Mouse (Mus musculus) WW6 (cell line): ENCODE data around the gene Gfer.
"Not testable (repeated sequence)": the region's sequence is repeated elsewhere in the genome, so short reads cannot be mapped to it uniquely, and the experiment has no call there.

Source experiments
- DNase-seq: peaks from one replicate; pipeline ENCODE4 v3.0.0-alpha.2; 2013; ENCODE audit warnings: low read depth, low spot score

The Gfer gene

DNA sequence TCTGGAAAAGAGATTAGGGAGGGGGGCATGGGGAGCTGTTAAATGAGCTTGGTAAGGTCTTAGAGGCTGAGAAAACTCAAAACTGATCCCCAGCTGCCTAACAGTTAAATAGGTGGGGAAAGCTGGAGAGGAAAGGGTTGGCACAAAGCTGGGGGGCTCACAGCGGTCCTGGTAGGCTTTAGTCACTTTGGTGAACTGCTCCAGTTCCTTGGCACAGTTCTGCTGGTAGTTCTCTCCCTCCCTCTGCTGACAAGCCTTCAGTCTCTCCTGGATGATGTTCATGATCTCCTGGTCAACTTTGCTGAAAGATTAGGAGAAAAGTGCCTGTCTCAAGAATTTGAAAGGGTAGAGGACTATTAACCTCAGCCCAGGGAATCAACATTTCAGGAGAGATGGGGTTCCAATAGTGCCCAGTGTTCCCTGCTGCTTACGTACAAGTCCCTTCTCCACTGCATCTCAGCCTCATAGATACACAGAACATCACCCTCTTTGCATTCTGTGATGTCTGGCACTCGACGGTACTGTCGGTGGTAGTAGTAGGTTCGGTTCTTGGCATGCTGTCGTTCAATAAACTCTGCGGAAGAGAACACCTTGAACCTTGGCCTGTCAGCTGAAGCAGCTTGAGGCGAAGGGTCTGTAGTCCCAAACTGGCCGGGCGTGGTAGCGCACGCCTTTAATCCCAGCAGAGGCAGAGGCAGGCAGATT is 26.4 kb upstream of the Gfer start:
- no peak for DNase-seq

DNA sequence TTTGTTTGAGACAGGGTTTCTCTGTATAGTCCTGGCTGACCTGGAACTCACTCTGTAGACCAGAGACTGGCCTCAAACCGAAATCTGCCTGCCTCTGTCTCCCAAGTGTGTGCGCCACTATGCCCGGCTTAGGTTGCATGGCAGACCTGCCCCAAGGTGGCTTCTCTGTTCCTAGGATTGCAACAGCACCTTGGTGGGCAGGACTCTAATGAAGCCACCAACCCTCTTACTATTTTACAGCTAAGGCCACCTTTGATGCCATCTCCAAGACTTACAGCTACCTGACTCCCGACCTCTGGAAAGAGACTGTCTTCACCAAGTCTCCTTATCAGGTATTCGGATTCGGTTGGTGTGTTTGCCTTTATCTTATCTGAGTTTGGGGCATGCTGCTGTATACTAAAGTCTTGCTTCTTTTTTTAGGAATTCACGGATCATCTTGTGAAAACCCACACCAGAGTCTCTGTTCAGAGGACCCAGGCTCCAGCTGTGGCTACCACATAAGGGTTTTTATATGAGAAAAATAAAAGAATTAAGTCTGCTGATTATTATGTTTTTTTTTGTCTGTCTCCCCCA is 25.5 kb upstream of the Gfer start:
- not testable (repeated sequence) for DNase-seq

DNA sequence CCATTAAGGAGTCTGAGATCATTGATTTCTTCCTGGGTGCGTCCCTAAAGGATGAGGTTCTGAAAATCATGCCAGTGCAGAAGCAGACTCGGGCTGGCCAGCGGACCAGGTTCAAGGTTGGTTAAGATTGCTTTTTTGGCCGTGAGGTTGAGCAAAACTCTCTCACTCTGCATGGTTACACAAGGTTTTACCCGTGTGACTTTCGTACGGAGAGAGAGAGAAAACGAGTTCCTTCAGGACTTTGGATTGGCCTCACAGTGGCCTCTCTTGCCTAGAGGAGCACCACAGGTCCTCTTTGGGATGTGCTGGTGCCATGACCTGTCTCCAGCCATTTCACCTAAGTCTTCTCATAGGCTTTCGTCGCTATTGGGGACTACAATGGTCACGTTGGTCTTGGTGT is 24.7 kb upstream of the Gfer start:
- DNase-seq: not testable (repeated sequence)

DNA sequence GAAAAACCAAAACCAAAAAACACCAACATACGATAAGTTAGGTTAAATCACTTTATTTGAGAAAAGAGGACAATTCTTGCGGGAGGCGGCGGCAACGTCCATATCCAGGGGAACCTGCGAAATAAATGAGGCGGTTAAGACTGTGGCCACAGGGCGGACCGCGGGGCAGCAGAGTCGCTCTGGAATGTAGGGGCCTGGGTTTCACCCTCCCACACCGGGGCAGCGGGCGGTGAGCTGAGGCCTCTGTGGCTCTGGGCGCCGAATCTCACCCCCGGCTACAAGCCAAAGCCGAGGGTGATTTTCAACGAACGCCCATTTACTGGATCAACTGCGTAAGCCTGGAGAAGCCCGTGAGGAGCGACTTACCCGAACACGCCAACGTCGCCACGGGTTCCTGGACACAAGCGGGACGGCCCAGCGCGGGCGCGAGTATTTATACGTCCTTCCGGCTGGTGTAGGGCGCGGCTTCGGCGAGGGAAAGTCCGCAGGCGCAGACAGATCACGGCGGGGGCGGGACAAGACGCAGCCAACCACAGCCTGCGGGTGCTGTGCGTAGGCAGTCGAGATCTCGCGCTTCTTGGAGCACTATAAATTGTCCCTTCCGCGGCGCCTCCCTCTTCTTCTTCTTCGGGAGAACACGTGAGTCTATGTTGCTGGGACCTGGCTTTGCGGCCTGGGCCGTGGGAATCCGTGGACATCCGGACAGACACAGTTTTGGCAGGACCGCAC is 23.7 kb upstream of the Gfer start:
- DNase-seq: peak; percentile 93

DNA sequence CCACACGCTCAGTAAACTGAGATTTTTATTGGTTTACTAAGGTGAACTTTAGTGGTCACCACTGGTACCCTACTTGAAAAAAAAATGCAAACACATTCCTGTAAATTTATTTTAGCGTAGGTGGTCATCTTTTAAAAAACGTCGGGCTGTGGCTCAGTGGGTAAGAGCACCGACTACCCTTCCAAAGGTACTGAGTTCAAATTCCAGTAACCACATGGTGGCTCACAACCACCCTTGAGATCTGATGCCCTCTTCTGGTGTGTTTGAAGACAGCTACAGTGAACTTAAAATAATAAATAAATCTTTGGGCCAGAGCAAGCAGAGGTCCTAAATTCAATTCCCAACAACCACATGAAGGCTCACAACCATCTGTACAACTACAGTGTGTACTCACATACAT is 23.0 kb upstream of the Gfer start:
- not testable (repeated sequence) for DNase-seq

DNA sequence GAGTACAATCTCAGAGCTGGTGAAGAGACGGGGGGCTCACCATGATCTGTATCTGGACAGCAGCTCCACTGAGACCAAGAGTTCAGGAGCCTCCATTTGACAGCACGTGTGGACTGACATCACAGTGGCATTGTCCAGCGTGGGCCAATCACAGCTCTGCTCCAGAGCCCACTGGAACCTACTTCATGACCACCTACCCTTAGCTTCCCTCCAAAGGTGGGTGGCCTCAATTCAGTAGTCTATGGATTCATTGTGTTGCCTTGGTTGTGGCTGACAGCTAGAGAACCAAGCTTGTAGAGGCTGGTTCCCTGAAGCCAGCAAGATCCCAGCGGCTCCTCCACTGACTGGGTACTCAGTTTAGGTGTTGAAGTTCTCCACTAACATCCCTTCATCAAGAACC is 22.0 kb upstream of the Gfer start, which contains the start of the genes Rnf151 and Rps2:
TSS of gene Rnf151 (minus strand) at position 121 of the 400 bp plus-strand sequence.
TSS of gene Rps2 (plus strand) at position 174 of the 400 bp plus-strand sequence.
- no peak for DNase-seq

DNA sequence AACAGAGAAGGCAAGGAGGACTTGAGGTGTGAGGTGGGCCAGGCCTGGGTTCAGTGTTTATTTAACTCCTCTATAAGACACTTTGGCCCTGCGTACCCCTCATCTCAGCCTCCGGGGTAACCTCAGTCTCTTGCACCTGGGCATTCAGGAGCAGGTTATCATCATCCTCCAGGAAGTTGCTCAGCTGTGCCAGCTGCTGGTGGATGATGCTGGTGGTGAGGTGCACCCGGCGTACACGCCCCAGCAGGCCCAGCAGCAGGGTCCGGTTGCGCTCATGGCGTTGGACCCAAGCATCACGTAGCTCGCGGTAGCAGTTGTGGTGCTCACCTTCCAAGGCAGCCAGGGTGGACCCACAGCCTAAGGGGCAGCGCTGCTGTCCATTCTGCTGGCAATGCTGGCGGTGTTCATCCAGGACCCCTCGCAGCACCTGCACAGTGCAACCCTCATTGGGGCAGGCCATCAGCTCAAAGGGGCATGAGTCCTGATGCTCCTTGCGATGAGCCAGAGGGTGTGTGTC is 20.3 kb upstream of the Gfer start:
- DNase-seq: no peak

DNA sequence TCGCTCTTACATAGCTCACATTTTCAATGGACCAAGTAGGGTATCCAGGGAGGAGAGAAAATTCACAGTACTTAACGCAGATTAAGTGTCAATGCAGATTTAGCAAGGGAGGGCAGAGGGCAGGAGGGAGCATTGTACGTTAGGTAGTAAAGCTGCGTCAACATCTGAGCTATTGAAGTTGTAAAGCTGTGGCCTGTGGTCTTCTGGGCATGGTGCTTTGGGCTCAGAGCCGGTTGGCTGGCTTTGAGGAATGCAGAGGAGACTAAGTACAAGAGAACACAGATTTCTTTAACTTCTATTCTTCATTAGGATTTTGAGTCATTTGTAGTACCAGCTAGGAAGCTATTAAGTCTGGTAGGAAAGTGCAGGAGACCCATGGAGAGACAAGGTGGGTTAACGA is 19.6 kb upstream of the Gfer start:
- no peak for DNase-seq

DNA sequence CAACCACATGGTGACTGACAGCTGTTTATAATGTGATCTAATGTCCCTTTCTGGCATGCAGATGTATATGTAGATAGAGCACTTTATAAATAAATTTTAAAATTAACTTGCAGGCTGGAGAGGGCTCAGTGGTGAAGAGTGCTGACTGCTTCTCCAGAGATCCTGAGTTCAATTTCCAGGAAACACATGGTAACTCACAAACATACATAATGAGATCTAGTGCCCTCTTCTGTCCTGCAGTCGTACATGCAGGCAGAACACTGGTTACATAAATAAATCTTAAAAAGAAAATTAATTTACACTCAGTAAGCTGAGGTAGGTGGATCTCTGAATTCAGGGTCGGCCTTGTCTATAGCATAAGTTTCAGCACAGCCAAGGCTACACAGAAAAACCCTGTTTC is 12.7 kb upstream of the Gfer start:
- DNase-seq: no peak

DNA sequence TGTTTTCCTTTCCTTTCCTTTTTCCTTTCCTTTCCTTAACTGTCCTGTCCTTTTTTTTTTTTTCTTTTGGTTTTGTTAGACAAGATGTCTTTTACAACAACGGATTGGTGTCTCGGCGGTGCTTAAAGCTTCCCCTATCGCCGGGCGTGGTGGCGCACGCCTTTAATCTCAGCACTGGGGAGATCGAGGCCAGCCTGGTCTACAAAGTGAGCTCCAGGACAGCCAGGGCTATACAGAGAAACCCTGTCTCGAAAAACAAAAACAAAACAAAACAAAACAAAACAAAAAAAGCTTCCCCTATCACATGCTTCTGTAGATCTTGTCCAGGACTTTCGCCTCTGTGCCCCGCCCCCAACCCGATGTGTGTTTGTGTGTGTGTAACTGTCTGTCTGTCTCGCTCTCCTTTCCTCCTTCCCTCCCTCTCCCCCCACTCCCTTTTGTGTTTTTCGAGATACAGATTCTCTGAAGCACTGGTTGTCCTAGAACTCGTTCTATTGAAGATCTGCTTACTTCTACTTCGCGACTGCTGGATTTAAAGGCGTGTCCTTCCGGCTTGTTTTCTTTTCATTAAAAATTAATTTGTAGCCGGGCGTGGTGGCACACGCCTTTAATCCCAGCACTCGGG is 12.0 kb upstream of the Gfer start:
- no peak for DNase-seq

DNA sequence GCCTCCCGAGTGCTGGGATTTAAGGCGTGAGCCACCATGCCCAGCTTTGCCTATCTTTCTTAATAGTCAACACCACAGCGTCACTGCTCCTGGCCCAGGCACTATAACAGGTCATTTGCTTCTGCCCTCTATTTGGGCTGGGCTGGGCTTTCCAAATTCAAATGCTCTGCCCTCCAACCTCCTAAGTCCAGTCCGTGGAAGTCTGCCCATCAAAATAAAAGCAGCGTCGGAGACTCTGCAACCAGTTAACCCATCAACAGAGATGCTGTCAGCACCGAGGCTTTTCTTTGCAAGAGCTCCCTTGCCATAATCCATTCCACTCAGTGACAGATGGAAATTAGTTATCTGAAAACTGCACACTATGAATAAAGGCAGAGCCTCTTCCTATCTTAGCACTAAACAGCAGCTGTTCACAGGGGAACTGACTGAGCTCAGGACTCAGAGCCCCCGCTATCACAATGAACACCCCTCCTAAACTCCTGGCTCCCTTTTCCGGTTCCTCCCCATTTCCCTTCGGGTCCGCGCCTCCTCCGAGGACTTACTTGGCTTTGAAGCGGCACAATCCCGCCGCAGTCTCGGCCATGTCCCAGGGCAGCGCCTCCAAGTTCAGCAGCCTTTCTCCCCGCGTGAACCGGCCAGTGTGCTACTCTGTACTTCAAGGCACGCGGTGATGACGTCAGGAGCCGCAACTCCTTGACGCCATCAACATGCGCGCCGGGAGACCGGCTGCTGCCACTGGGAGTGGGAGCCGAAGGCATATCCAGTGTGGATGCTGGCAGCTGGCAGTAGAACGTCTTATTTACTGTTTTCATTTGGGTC is 11.2 kb upstream of the Gfer start, which contains the start of gene Tbl3:
TSS of gene Tbl3 (minus strand) at position 679 of the 819 bp plus-strand sequence.
- DNase-seq: no peak

DNA sequence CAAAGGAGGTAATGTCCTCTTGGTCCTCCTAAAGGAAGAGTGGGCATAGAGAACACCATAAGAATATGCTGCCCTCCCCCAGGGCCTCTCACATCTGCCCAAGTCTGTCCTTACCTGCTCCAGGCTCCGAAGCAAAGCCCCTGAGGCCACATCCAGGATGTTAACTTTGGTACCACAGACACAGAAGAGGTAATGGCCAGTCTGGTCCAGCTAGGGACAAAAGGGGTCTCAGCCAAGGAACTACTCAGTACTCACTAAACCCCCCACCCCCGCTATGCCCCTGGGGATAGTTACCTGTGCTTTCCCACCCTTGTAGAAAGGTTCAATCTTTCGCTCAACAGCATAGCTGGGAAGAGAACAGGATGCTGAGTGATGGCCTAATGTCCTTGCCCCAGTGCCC is 9.9 kb upstream of the Gfer start:
- no peak for DNase-seq

DNA sequence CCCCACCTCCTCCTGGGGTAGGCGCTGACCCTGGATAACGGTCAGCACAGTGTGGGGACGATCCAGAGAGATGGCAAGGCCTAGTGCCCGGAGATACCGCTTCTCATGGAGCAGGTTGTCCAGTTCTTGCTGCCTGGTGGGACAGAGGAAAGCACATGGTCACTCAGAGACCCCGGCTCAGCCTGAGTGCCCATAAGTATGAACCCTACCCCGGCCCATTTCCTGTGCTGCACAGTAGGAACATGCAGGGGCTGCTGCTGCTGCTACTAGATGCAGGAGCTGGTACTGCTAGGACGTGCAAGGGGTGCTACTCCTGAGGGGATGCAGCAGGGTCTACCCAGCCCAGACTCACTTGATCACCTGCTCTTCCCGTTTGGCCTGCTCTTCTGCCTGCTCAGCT is 5.3 kb upstream of the Gfer start:
- DNase-seq: no peak

DNA sequence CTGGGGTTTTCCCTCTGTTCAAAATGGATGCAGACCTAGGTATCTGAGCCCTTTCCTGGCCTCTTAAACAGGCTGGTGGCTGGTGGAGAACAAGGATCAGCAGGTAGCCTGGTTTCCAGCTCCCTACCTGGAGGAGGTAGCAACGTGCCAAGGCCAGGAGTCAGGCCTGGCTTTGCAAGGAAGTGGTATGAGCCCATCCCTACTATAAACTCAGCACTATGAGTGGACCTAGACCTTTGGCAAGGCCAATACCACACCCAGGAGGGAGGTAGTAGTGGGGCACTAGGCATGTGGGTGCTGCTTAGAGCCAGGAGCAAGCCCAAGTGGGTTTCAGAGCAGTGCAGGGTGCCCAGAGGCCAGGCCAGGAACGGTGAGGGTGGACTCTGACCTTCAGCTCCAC is 3.5 kb upstream of the Gfer start:
- no peak for DNase-seq

DNA sequence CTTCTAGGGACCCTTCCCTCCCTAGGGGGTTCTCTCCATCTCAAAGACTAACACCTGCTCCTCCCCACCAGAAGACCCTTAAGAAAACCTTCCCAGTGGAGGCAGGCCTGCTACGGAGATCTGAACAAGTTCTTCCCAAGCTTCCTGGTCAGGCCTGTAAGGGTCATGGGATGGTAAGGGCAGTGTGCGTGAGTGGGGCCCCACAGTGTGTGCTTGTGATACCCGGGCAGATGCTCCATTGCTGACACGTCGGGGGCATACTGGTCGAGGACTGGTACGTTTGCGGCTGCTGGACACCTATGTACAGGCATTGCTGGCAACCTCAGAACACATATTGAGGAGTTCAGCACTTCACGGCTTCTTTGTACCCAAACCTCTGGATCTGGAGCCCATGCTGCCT is 2.8 kb upstream of the Gfer start:
- no peak for DNase-seq

DNA sequence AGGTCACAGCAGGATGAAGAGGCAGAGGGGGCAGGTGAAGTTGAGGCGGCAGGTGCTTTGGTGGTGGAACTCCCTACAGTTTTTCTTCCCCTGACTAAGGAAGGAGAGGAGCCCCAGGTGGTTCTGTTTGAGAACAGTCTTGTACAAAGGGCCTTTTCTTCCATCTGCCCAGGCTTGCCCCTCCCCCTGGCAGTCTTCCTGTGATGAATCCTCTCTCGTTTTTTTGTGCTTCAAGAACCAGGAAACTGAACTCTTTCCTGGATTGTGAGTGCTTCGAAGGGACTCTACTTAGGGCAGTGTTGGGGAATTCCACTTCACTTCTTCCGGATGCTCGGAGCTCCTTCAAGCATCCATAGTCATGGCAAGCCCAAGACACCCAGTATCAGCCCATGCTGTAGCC is 2.0 kb upstream of the Gfer start:
- no peak for DNase-seq

DNA sequence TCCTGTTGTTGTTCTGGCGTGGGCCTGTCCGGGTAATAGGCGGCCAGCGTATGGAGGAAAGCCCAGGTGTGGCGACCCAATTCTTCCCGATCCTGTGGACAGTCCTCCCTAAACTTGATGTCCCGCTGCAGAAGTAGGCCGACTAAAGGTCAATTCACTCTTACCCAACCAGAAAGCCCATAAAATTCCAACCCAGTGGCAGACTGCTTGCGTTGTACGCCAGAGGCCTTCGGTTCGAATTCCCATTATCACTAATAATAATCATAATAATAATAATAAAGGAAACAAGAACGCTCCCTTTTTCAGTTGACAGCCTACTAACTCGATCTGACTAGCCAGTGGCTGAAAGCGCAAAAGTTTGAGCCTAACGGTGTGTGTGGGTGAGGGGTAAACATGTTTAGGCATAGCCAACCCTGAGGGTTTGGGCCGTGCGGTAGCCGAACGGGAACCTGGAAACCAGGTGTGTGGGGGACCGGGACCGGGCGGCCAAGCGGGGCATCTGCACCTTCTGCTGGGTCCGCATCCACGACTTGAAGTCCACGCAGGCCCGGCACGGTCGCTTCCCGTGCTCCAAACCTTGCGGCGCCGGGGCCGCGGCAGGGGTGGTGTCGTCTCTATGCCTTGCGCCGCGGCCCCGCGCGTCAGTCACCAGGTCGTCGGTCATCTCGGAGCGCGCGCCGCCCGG is 488 bp downstream of the Gfer start:
- DNase-seq: no peak

DNA sequence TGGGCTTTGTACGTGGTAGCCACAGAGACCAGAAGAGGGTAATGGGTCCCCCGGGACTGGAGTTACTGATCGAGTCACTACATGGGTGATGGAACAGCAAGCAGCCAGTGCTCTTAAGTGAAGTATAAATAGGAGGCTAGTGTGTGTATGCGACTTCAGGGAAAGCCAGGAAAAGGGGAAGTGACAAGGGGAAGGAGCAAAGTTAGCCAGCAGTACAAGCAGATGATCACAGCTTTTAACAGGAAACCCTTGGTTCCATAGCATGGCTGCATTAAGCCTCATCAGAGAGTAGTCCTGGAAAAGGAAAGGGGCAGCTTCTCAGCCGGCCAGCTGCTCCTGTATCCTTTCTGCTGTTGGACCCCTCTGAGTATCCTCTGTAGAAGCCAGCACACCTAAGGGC is 3.6 kb downstream of the Gfer start:
- DNase-seq: no peak

DNA sequence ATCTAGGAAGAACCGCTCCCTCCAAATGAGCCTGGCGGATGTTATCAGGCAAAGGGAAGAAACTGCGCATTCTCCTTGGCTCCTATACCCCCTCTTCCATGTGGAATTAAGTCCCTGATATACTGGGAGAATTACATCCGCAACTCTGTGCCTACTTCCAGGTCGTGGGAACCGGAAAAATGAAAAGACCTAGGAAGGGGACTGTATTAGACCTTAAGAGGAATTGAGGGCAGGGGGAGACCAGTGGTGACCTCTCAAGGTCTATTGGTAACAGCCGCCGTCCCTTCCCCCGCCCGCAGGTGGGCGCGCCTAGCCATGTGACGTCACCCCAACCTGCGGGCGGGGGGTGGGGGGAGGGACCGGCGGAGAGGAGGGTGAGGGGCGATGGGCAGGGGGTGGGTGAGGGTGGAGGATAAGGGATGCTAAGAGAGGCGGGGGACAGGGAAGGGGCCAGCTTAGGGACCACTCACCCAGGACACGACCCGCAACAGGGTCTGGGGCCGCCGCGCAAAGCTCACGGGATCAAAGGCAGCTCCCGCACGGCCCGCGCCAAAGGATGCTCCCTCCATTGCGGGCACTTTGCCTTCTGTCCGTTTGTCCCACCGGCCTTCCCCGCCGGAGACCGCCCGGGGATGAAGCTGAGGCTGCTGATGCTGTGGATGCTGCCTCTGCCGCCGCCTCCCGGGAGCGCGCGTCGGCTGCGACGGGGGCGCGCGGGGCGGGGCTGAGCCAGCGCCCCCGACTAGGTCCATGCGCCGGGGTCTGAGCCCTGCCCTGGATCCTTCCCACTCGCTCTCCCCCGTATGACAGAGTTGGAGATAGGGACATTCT is 6.5 kb downstream of the Gfer start, which contains the start of gene Syngr3:
TSS of gene Syngr3 (minus strand) at position 705 of the 831 bp plus-strand sequence.
- no peak for DNase-seq

DNA sequence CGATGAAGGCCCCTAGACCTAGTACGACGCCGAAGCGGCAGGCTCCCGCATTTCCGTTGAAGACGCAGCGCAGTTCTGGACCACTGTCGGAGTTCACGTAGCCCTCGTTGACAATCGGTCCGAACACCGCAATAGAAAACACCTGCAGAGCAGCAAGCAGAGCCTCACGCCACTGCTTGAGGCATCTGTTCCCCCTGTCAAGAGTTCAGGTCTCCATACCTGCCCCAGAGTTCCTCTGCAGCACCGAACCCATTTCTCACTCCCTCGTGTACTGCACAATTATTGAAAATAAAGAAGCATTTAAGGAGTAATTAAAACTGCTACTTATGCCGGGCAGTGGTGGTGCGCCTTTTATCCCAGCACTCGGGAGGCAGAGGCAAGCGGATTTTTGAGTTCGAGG is 8.4 kb downstream of the Gfer start:
- no peak for DNase-seq
